Mouse (Mus musculus) CH12.LX (cell line): ENCODE results near the gene AL732309.1.

Experiments used
- BHLHE40 ChIP-seq: IDR thresholded peaks from 2 replicates; pipeline ENCODE4 v1.6.1; 2011; ENCODE audit warnings: mild to moderate bottlenecking, low read depth, low read length, improper control_type of control experiment
- CTCF ChIP-seq, 2 experiments: IDR thresholded peaks in 1 of 2; conservative IDR thresholded peaks in 1 of 2; 2 replicates each; pipeline ENCODE4 v1.5.1; 2011 to 2012; ENCODE audit warnings: low read depth in 2 of 2, low read length in 2 of 2, improper control_type of control experiment in 1 of 2, inconsistent platforms in 1 of 2, mild to moderate bottlenecking in 1 of 2, moderate library complexity in 1 of 2
- E2F4 ChIP-seq: IDR thresholded peaks from 2 replicates; pipeline ENCODE4 v1.6.1; 2011; ENCODE audit warnings: low read depth, low read length, improper control_type of control experiment; ENCODE audit not compliant: insufficient replicate concordance
- EP300 ChIP-seq: IDR thresholded peaks from 2 replicates; pipeline ENCODE4 v1.6.1; 2011; ENCODE audit warnings: low read length, improper control_type of control experiment
- ETS1 ChIP-seq: conservative IDR thresholded peaks from 2 replicates; pipeline ENCODE4 v1.6.1; 2012; ENCODE audit warnings: low read depth, mild to moderate bottlenecking, inconsistent platforms, low read length, improper control_type of control experiment, moderate library complexity
- HCFC1 ChIP-seq: IDR thresholded peaks from 2 replicates; pipeline ENCODE4 v1.6.1; 2012; ENCODE audit warnings: low read depth, mild to moderate bottlenecking, inconsistent platforms, low read length, improper control_type of control experiment
- JUND ChIP-seq: conservative IDR thresholded peaks from 2 replicates; pipeline ENCODE4 v1.6.1; 2011; ENCODE audit warnings: low read depth, low read length, improper control_type of control experiment
- MYC ChIP-seq: IDR thresholded peaks from 2 replicates; pipeline ENCODE4 v1.6.1; 2011; ENCODE audit warnings: low read depth, mild to moderate bottlenecking, improper control_type of control experiment, low read length
- POLR2A ChIP-seq: IDR thresholded peaks from 2 replicates; pipeline ENCODE4 v1.6.1; 2011; ENCODE audit warnings: low read depth, mild to moderate bottlenecking, improper control_type of control experiment, low read length
- TCF12 ChIP-seq: IDR thresholded peaks from 2 replicates; pipeline ENCODE4 v1.6.1; 2014; ENCODE audit warnings: low read depth, mild to moderate bottlenecking, inconsistent platforms, low read length, improper control_type of control experiment
- USF1 ChIP-seq: IDR thresholded peaks from 2 replicates; pipeline ENCODE4 v1.6.1; 2014; ENCODE audit warnings: low read depth, mild to moderate bottlenecking, inconsistent platforms, low read length, improper control_type of control experiment
- ZC3H11A ChIP-seq: IDR thresholded peaks from 2 replicates; pipeline ENCODE4 v1.6.1; 2012; ENCODE audit warnings: low read depth, mild to moderate bottlenecking, inconsistent platforms, low read length, improper control_type of control experiment
- ZKSCAN1 ChIP-seq: IDR thresholded peaks from 2 replicates; pipeline ENCODE4 v1.6.1; 2012; ENCODE audit warnings: low read depth, inconsistent platforms, low read length, improper control_type of control experiment, borderline replicate concordance

GRCm38 (mm10) chr2:25273010-25273409, 26.3 kb upstream of the AL732309.1 start:
- TF ChIP-seq TCF12 (no peak), CTCF (conservative IDR thresholded peaks at IDR 0.05 in 1 of 2, IDR thresholded peaks at IDR 0.05 in 1 of 2; ENCODE audit: low read depth in 2 of 2, low read length in 2 of 2) (no peak), USF1 (no peak), ZKSCAN1 (no peak), POLR2A (no peak), HCFC1 (no peak), JUND (no peak), E2F4 (no peak), ETS1 (no peak), ZC3H11A (no peak), BHLHE40 (no peak), EP300 (no peak), MYC (no peak)
